Mouse (Mus musculus) megakaryocyte, embryonic 14.5 days (primary cell): ENCODE measurements around the gene Gm20388. TPM values are rescaled to one million over a fixed set of nuclear protein-coding genes. Genes with fewer than 3 reads are reported as not detected.
A peak's percentile ranks its signal among the peaks of the same experiment; 100 is the strongest.

Experiments
- H3K27me3 ChIP-seq: replicated peaks from 2 replicates; pipeline ENCODE3; 2012; ENCODE audit warnings: inconsistent platforms
- H3K36me3 ChIP-seq: replicated peaks from 2 replicates; pipeline ENCODE3; 2012; ENCODE audit warnings: low read length, inconsistent platforms, mixed read lengths
- H3K4me1 ChIP-seq: 2 replicates; pipeline ENCODE4 v1.6.1; 2012; ENCODE audit warnings: inconsistent platforms
- H3K4me3 ChIP-seq: replicated peaks from 2 replicates; pipeline ENCODE3; 2012; ENCODE audit warnings: moderate library complexity, mild to moderate bottlenecking, inconsistent platforms
- H3K9me3 ChIP-seq: 2 replicates; pipeline ENCODE4 v1.6.1; 2012; ENCODE audit warnings: inconsistent platforms
- FLI1 ChIP-seq: IDR thresholded peaks from 2 replicates; pipeline ENCODE4 v1.6.1; 2012; ENCODE audit warnings: low read length, inconsistent platforms, mixed read lengths
- GATA1 ChIP-seq: IDR thresholded peaks from 3 replicates; pipeline ENCODE4 v1.6.1; 2012; ENCODE audit warnings: mixed read lengths, low read length, inconsistent platforms, borderline replicate concordance
- polyA plus RNA-seq: library from polyadenylated mRNA; stranded (reverse); fragments of >175 nt; gene quantifications from 2 replicates; pipeline ENCODE4 v1.2.3, GENCODE M21; 2012; ENCODE audit warnings: low replicate concordance; ENCODE audit not compliant: insufficient read depth

Gm20388 gene
- polyA plus RNA-seq, 1 experiment = 111 TPM

- TF ChIP-seq FLI1 (no peak), GATA1 (no peak)
- H3K36me3 ChIP-seq = no peaks in the 10 kb centered on the region
- H3K4me3 ChIP-seq = peak overlapping the region; percentile 64
- peaks cover 82% of the 10 kb centered on the region for H3K27me3 ChIP-seq
- H3K9me3 ChIP-seq = no peaks in the 10 kb centered on the region
- peaks cover 20% of the 10 kb centered on the region for H3K4me1 ChIP-seq
These were observed 1724.9 kb downstream of the Gm20388 start for GRCm38 (mm10) chr8:121635534-121635933.

- Histone ChIP-seq H3K36me3 (no peaks in the 10 kb centered on the region), H3K4me1 (peaks cover 21% of the 10 kb centered on the region), H3K4me3 (no peak overlapping the region), H3K27me3 (peaks cover 80% of the 10 kb centered on the region), H3K9me3 (no peaks in the 10 kb centered on the region)
- no peak for TF ChIP-seq GATA1
- no peak for TF ChIP-seq FLI1
These were observed 1725.5 kb downstream of the Gm20388 start for GRCm38 (mm10) chr8:121636180-121636579.

GRCm38 (mm10) chr8:121642804-121643203 is 1732.2 kb downstream of the Gm20388 start:
- Histone ChIP-seq H3K9me3 (no peaks in the 10 kb centered on the region), H3K4me3 (peak overlapping the region; percentile 76), H3K36me3 (no peaks in the 10 kb centered on the region), H3K27me3 (peaks cover 92% of the 10 kb centered on the region), H3K4me1 (peaks cover 33% of the 10 kb centered on the region)
- no peak for TF ChIP-seq GATA1
- no peak for TF ChIP-seq FLI1

- Histone ChIP-seq H3K4me3 (peak overlapping the region; percentile 76), H3K27me3 (peaks cover 93% of the 10 kb centered on the region), H3K9me3 (no peaks in the 10 kb centered on the region), H3K36me3 (no peaks in the 10 kb centered on the region), H3K4me1 (peaks cover 33% of the 10 kb centered on the region)
- TF ChIP-seq GATA1 (no peak), FLI1 (no peak)
These were observed 1732.7 kb downstream of the Gm20388 start for GRCm38 (mm10) chr8:121643384-121643783.

GRCm38 (mm10) chr8:121647511-121648215 is 1737.0 kb downstream of the Gm20388 start:
- Histone ChIP-seq H3K27me3 (peaks cover 94% of the 10 kb centered on the region), H3K9me3 (peaks cover 12% of the 10 kb centered on the region; the same call in 1 of the 2 replicates), H3K4me1 (peaks cover 40% of the 10 kb centered on the region), H3K36me3 (no peaks in the 10 kb centered on the region), H3K4me3 (no peak overlapping the region)
- no peak for TF ChIP-seq GATA1
- TF ChIP-seq FLI1 = no peak

GRCm38 (mm10) chr8:121648451-121648850 is 1737.8 kb downstream of the Gm20388 start:
- no peak for TF ChIP-seq FLI1
- no peak for TF ChIP-seq GATA1
- Histone ChIP-seq H3K36me3 (no peaks in the 10 kb centered on the region), H3K27me3 (peaks cover 95% of the 10 kb centered on the region), H3K4me3 (no peak overlapping the region), H3K4me1 (peaks cover 38% of the 10 kb centered on the region), H3K9me3 (peaks cover 12% of the 10 kb centered on the region; the same call in 1 of the 2 replicates)

- peaks cover 12% of the 10 kb centered on the region; the same call in 1 of the 2 replicates for H3K9me3 ChIP-seq
- TF ChIP-seq GATA1 (no peak), FLI1 (no peak)
- peaks cover 28% of the 10 kb centered on the region for H3K4me1 ChIP-seq
- peaks cover 95% of the 10 kb centered on the region for H3K27me3 ChIP-seq
- H3K36me3 ChIP-seq = no peaks in the 10 kb centered on the region
- no peak overlapping the region for H3K4me3 ChIP-seq
These were observed 1738.8 kb downstream of the Gm20388 start for GRCm38 (mm10) chr8:121649423-121649822.

- Histone ChIP-seq H3K9me3 (peaks cover 12% of the 10 kb centered on the region; the same call in 1 of the 2 replicates), H3K27me3 (peaks cover 95% of the 10 kb centered on the region)
These were observed 1739.3 kb downstream of the Gm20388 start for GRCm38 (mm10) chr8:121649904-121650303.

GRCm38 (mm10) chr8:121650389-121651307 is 1740.0 kb downstream of the Gm20388 start:
- Histone ChIP-seq H3K9me3 (peaks cover 12% of the 10 kb centered on the region; the same call in 1 of the 2 replicates), H3K36me3 (no peaks in the 10 kb centered on the region), H3K4me1 (peaks cover 27% of the 10 kb centered on the region), H3K27me3 (peaks cover 95% of the 10 kb centered on the region), H3K4me3 (no peak overlapping the region)
- TF ChIP-seq GATA1 (no peak), FLI1 (no peak)

More at GRCm38 (mm10) chr8:121649904-121650303, 1739.3 kb downstream of the Gm20388 start:
- no peak for TF ChIP-seq GATA1
- no peak for TF ChIP-seq FLI1
- H3K4me3 ChIP-seq = no peak overlapping the region
- peaks cover 27% of the 10 kb centered on the region for H3K4me1 ChIP-seq
- no peaks in the 10 kb centered on the region for H3K36me3 ChIP-seq
